Mouse (Mus musculus) T-helper 17 cell (primary cell): ENCODE measurements around the gene Ctnna2.

ENCODE experiments used
- in situ Hi-C, 2 experiments: fragments of 300-600 bp; cut with MboI, MseI; formaldehyde crosslinking; loops; 1 replicate in 1 of 2; 2 replicates in 1 of 2; pipeline ENCODE4 v1.15.1; 2025; ENCODE audit warnings: high pct_unique_total_duplicates in 2 of 2

The Ctnna2 gene

DNA sequence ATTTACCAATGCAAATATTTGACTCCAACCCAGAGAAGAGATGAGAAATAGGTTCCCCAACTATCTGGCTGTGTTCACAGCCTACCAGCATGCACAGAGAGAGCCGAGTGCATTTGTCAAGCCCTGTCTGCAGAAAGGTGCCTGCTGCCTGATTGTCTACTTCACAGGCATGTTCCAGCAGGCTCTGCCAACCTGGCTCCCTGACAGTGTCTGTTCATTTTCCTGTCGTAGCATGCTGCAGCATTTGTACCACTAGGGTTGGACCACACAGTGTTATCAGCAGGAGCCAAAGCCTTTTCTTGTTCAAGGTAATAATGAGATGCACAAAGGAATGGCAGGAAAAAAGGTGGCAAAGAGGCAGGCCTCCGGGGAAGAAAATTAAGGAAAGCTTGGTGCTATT lies 1001.7 kb downstream of the Ctnna2 start:
- in situ Hi-C loops: no loop called here

DNA sequence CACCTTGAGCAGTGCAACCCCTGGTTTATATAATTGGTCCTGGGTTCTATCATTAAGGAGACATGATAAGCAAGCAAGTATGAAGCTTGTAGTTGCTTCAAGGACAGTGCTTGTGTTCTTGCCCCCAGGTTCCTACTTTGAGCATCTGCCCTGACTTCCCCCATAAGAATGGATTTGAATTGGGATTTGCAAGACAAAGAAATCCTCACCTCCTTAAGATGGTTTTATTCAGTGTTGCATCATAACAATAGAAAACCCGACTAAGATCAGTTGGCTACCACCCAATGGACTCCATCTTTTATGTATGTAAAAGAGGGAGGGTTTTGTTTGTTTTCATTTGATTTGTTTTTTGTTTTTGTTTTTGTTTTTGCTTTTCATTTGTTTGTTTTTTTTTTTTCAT lies 1005.2 kb downstream of the Ctnna2 start:
- in situ Hi-C loops: no loop called here

DNA sequence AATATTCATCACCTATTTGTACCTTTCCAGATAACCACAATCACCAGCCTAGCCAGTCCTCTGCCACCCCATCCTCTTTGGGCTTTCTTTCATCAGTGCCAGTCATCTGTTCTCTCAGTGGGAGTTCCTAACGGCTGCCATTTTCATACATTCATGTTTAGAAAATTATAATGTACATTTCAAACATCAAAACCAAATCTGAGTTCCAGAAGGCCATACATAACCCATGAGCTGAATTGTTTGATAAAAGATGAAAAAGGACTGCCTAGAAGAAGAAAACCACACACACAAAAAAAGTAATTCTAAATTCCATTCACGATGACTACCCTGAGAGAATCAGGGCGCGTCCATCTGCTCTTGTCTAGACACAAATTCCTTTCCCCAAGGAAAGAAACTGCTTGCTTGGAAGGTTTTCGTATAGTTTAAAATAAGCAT lies 1014.5 kb downstream of the Ctnna2 start:
- in situ Hi-C loops: no loop called here

DNA sequence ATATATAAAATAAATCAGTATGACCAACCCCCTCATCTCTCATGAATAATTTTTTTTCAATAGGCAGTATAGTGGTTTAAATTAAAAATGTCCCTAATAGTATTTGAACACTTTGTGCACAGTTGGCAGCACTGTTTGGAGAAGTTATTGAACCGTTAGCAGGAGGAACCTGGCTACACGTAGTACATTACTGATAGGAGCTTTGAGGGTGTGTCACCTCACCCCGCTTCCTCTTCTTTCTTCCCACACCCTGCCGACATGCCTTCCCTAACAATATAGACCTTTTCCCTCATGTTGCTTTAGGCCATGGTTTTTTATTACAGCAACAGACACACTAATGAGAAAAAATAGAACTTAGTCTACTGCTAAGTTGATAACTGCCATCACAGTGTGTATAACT lies 1071.4 kb downstream of the Ctnna2 start:
- in situ Hi-C loops: no loop called here

DNA sequence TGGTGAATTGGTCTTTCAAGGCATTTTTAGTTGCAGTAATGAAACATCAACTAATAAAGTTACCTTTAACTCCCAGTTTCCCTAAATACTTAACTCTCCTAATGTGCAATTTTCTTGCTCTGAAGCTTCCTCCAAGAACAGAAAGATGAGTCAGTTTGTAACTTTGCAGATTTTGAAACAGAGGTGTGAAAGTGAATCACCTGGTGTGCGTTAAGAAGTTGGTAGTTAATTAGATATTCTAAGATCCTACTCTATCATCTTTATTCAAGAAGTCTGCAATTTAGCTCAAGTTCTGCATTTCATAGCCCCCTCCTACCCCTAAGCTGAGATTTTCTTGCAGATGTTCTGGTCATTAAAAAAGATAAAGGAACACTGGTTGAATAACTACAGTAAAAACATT lies 1082.3 kb downstream of the Ctnna2 start:
- in situ Hi-C loops: no loop called here
